Mouse (Mus musculus) midbrain, embryonic 14.5 days (tissue): Measurements from ENCODE around the gene Ranbp9. TPM values are rescaled to one million over a fixed set of nuclear protein-coding genes. Genes with fewer than 3 reads are reported as not detected.

Experiments used
- ATAC-seq: fragments of 200-750 bp; cut with Nextera tagmentation; 2 replicates; pipeline ENCODE4 v1.8.0; 2017; ENCODE audit warnings: moderate number of reproducible peaks, moderate library complexity; ENCODE audit not compliant: low FRiP score, low TSS enrichment
- DNase-seq: peaks from one replicate; pipeline ENCODE4 v3.0.0-alpha.2; 2015
- H3K27ac ChIP-seq: fragments of 300-500 bp; sonication (generic); replicated peaks from 2 replicates; pipeline ENCODE4 v1.5.1; 2014; ENCODE audit warnings: mild to moderate bottlenecking, low read depth, low read length, moderate library complexity
- H3K27me3 ChIP-seq: fragments of 300-500 bp; sonication (generic); 2 replicates; pipeline ENCODE4 v1.6.1; 2014; ENCODE audit warnings: low read length, control low read depth, mixed read lengths; ENCODE audit not compliant: control insufficient read depth, insufficient read depth
- H3K36me3 ChIP-seq: fragments of 300-500 bp; sonication (generic); 2 replicates; pipeline ENCODE4 v1.6.1; 2014; ENCODE audit warnings: low read length, control low read depth; ENCODE audit not compliant: control insufficient read depth, insufficient read depth
- H3K4me1 ChIP-seq: fragments of 300-500 bp; sonication (generic); 2 replicates; pipeline ENCODE4 v1.6.1; 2014; ENCODE audit warnings: mild to moderate bottlenecking, antibody characterized with exemption, low read length, control low read depth; ENCODE audit not compliant: control insufficient read depth, insufficient read depth
- H3K4me2 ChIP-seq: fragments of 300-500 bp; sonication (generic); 2 replicates; pipeline ENCODE4 v1.6.1; 2014; ENCODE audit warnings: mild to moderate bottlenecking, low read length, moderate library complexity
- H3K4me3 ChIP-seq: fragments of 300-500 bp; sonication (generic); replicated peaks from 2 replicates; pipeline ENCODE4 v1.5.1; 2014; ENCODE audit warnings: low read depth, low read length
- H3K9ac ChIP-seq: fragments of 300-500 bp; sonication (generic); replicated peaks from 2 replicates; pipeline ENCODE4 v1.6.1; 2014; ENCODE audit warnings: mild to moderate bottlenecking, low read length, moderate library complexity
- H3K9me3 ChIP-seq: fragments of 300-500 bp; sonication (generic); 2 replicates; pipeline ENCODE4 v1.6.1; 2016; ENCODE audit warnings: low read length, control low read depth, mixed read lengths; ENCODE audit not compliant: control insufficient read depth
- WGBS: fragments of 180-500 bp; shearing (Covaris S2); extraction: QIAGEN DNeasy Blood & Tissue Kit; methylation state at CpG from one replicate; pipeline ENCODE4 v1.1.7; 2014; 5-methylcytosine and 5-hydroxymethylcytosine counted together
- polyA plus RNA-seq: library from polyadenylated mRNA; unstranded; fragments of >200 nt; fragmentation: Nextera tagmentation; extraction: Ambion mirVana; gene quantifications from 2 replicates; pipeline ENCODE4 v1.2.1, GENCODE M21; 2014

Ranbp9 gene
- polyA plus RNA-seq, 1 experiment from 2014 or later, result 19.6 TPM

GRCm38 (mm10) chr13:43415249-43415648, 65.8 kb downstream of the Ranbp9 start:
- ATAC-seq, result no peak
- no peak overlapping the region for H3K9ac ChIP-seq
- no peak overlapping the region for H3K4me2 ChIP-seq
- no peaks in the 10 kb centered on the region for H3K27me3 ChIP-seq
- no peaks in the 10 kb centered on the region for H3K4me1 ChIP-seq
- no peak overlapping the region for H3K4me3 ChIP-seq
- no peak for DNase-seq
- peaks cover 72% of the 10 kb centered on the region for H3K36me3 ChIP-seq
- no peak overlapping the region for H3K27ac ChIP-seq
- H3K9me3 ChIP-seq, result no peaks in the 10 kb centered on the region
- 91% methylated on average over 1 of the region's 1 CpGs for WGBS

- H3K27me3 ChIP-seq, result no peaks in the 10 kb centered on the region
- H3K9me3 ChIP-seq, result no peaks in the 10 kb centered on the region
- ATAC-seq, result no peak
- no peak overlapping the region for H3K9ac ChIP-seq
- H3K4me2 ChIP-seq, result no peak overlapping the region
- DNase-seq, result no peak
- no peaks in the 10 kb centered on the region for H3K4me1 ChIP-seq
- WGBS, result 97% methylated on average over 2 of the region's 2 CpGs
- H3K4me3 ChIP-seq, result no peak overlapping the region
- no peak overlapping the region for H3K27ac ChIP-seq
- peaks cover 64% of the 10 kb centered on the region for H3K36me3 ChIP-seq
Measured at GRCm38 (mm10) chr13:43413611-43414010, 67.5 kb downstream of the Ranbp9 start.

DNA sequence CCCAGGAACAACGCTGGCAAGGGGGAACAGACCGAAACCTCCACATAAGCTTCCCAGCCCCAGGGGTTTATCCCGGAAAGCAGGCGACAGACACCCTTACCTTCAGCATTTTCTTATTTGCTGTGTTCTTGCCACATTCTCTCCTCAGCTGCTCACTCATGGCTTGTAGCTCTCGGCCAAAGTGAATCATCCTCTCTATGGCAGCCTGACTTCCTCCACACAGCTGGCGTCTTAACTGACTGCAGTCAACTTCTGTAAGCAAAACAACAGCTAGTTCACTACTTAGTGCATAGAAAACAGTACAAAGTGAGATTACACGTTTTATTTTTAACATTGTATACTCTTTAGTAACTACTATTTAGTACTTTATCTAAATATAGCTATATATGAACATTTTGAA, 68.8 kb downstream of the Ranbp9 start:
- WGBS, result 90% methylated on average over 7 of the region's 7 CpGs
- Histone ChIP-seq H3K36me3 (peaks cover 65% of the 10 kb centered on the region), H3K9ac (no peak overlapping the region), H3K9me3 (no peaks in the 10 kb centered on the region), H3K4me1 (no peaks in the 10 kb centered on the region), H3K27me3 (no peaks in the 10 kb centered on the region), H3K4me2 (no peak overlapping the region), H3K27ac (no peak overlapping the region), H3K4me3 (no peak overlapping the region)
- ATAC-seq, result no peak
- no peak for DNase-seq

- H3K27ac ChIP-seq, result no peak overlapping the region
- no peak overlapping the region for H3K9ac ChIP-seq
- H3K4me2 ChIP-seq, result peak overlapping the region; percentile 81
- ATAC-seq (no peak), DNase-seq (no peak)
- peaks cover 44% of the 10 kb centered on the region for H3K36me3 ChIP-seq
- whole genome bisulfite sequencing, result 88% methylated on average over 5 of the region's 5 CpGs
- H3K4me3 ChIP-seq, result peak overlapping the region; percentile 70
- H3K27me3 ChIP-seq, result no peaks in the 10 kb centered on the region
- H3K4me1 ChIP-seq, result peaks cover 8% of the 10 kb centered on the region; the same call in 1 of the 2 replicates
- no peaks in the 10 kb centered on the region for H3K9me3 ChIP-seq
Measured at GRCm38 (mm10) chr13:43399576-43399975, 81.5 kb downstream of the Ranbp9 start.

GRCm38 (mm10) chr13:43398297-43399080, 82.6 kb downstream of the Ranbp9 start, which contains the start of gene Nol7:
Gene Nol7 (plus strand): TSS chr13:43398390.
- peak within 1 kb of the TSS; percentile 94 for H3K27ac ChIP-seq
- H3K9ac ChIP-seq, result peak within 1 kb of the TSS; percentile 77
- H3K4me3 ChIP-seq, result peak within 1 kb of the TSS; percentile 70
- H3K27me3 ChIP-seq, result no peaks in the 10 kb centered on the region
- peaks cover 8% of the 10 kb centered on the region; the same call in 1 of the 2 replicates for H3K4me1 ChIP-seq
- DNase-seq (peak; percentile 98), ATAC-seq (peak; percentile 92)
- no peaks in the 10 kb centered on the region for H3K9me3 ChIP-seq
- peak within 1 kb of the TSS; percentile 81 for H3K4me2 ChIP-seq
- 2% methylated on average over 70 of the region's 72 CpGs for WGBS
- peaks cover 35% of the 10 kb centered on the region for H3K36me3 ChIP-seq

GRCm38 (mm10) chr13:43397700-43398296, 83.3 kb downstream of the Ranbp9 start:
- H3K27me3 ChIP-seq, result no peaks in the 10 kb centered on the region
- no peak overlapping the region for H3K27ac ChIP-seq
- H3K4me2 ChIP-seq, result peak overlapping the region; percentile 81
- DNase-seq (peak; percentile 18), ATAC-seq (no peak)
- H3K4me3 ChIP-seq, result peak overlapping the region; percentile 70
- H3K36me3 ChIP-seq, result peaks cover 28% of the 10 kb centered on the region
- peaks cover 8% of the 10 kb centered on the region; the same call in 1 of the 2 replicates for H3K4me1 ChIP-seq
- no peaks in the 10 kb centered on the region for H3K9me3 ChIP-seq
- WGBS, result 46% methylated on average over 16 of the region's 17 CpGs
- no peak overlapping the region for H3K9ac ChIP-seq

- no peak for DNase-seq
- no peaks in the 10 kb centered on the region for H3K9me3 ChIP-seq
- WGBS, result 97% methylated on average over 10 of the region's 10 CpGs
- no peak for ATAC-seq
- H3K4me3 ChIP-seq, result no peak overlapping the region
- no peak overlapping the region for H3K9ac ChIP-seq
- H3K4me1 ChIP-seq, result no peaks in the 10 kb centered on the region
- H3K4me2 ChIP-seq, result no peak overlapping the region
- H3K27me3 ChIP-seq, result no peaks in the 10 kb centered on the region
- H3K27ac ChIP-seq, result no peak overlapping the region
- H3K36me3 ChIP-seq, result peaks cover 13% of the 10 kb centered on the region; the same call in 1 of the 2 replicates
Measured at GRCm38 (mm10) chr13:43385321-43385720, 95.8 kb downstream of the Ranbp9 start.

DNA sequence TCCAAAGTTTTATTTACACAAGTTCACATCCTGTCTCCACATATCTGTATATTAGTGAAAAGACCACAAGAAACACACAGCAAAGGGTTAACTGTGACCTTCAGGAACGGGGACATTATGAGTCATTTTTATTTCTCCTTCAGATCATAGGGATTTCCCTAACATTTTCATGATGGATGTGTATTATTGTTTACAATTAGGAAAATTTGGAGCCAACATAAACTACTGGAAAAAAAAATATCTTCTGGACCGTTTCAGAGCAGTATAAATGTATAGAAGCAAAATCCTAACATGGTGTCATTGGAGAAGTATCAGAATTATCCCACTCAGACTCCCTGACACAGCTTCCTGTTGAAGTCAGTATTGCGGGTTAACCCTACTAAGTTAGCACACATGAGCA, 101.1 kb downstream of the Ranbp9 start:
- ATAC-seq (no peak), DNase-seq (no peak)
- H3K9ac ChIP-seq, result no peak overlapping the region
- peaks cover 32% of the 10 kb centered on the region for H3K36me3 ChIP-seq
- H3K4me1 ChIP-seq, result no peaks in the 10 kb centered on the region
- no peaks in the 10 kb centered on the region for H3K27me3 ChIP-seq
- no peak overlapping the region for H3K4me2 ChIP-seq
- no peak overlapping the region for H3K4me3 ChIP-seq
- no peak overlapping the region for H3K27ac ChIP-seq
- no peaks in the 10 kb centered on the region for H3K9me3 ChIP-seq
- WGBS, result 90% methylated on average over 3 of the region's 3 CpGs
